Mouse (Mus musculus): Measurements from ENCODE around the gene Srgap3.

- no peak for TF ChIP-seq CTCF (conservative IDR thresholded peaks at IDR 0.05; ENCODE audit: low read length)
- TF ChIP-seq POU5F1 (IDR thresholded peaks at IDR 0.05; ENCODE audit: borderline replicate concordance, low read length), result peak; percentile 48; the same call in 1 of the 2 replicates
- TF ChIP-seq NANOG (IDR thresholded peaks at IDR 0.05; ENCODE audit: borderline replicate concordance, low read length), result peak; percentile 69
Measured at GRCm38 (mm10) chr6:112950205-112951110, 3.4 kb upstream of the Srgap3 start.

All from E14TG2a.4 (cell line).